Mouse (Mus musculus) E14TG2a.4 (cell line): Measurements from ENCODE around the gene Mertk.

ENCODE experiments used
- CTCF ChIP-seq: conservative IDR thresholded peaks from 2 replicates; pipeline ENCODE4 v1.5.1; 2014; ENCODE audit warnings: low read length
- NANOG ChIP-seq: IDR thresholded peaks from 2 replicates; pipeline ENCODE4 v1.6.1; 2014; ENCODE audit warnings: borderline replicate concordance, low read length, mixed read lengths
- POU5F1 ChIP-seq: IDR thresholded peaks from 2 replicates; pipeline ENCODE4 v1.6.1; 2014; ENCODE audit warnings: low read length, borderline replicate concordance

- TF ChIP-seq CTCF (no peak), NANOG (no peak), POU5F1 (no peak)
Observed at GRCm38 (mm10) chr2:128698693-128699181, at the start of gene Mertk.
